9 mouse cellular contexts compared by ENCODE assay signal in the genomic region with DNA sequence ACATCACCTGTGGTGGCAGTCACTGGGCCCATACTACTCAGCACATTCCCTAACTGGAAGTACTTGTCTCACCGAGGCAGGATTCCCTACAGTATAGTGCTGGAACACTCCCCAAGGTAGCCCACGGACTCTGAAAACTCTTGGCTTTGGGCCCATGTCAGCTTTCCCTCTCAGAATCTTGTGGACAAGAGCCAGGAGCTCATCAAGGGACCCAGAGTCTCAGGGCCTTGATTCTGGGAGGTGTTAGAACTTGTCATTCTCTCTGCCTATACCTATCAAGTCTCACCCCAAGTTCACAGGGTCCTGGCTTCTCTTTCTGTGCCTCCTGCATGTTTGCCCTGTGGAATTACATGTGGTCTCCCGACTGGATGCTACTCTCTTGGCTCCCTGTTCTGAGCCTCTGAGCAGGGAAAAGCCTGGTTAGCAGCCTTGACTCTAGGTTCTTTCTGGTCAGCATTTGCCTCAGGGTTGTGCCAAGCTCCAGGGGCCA. TPM values are rescaled to one million over a fixed set of nuclear protein-coding genes. Genes with fewer than 3 reads are reported as not detected.
DNase-seq lines count a peak whose midpoint lies in the region; ATAC-seq lines count a peak whose summit lies in the region.
"Had no signal": no experiment of that assay in that cellular context is flagged by ENCODE, and none has a peak within 500 bp of the region (broad histone marks: within the 10 kb centered on the region; RNA-seq: fewer than 3 reads in every experiment).

No protein-coding gene starts in this region.

- ATAC-seq in liver, embryonic 11.5 days (replicated peaks; ENCODE audit: low FRiP score) = no peak

- no peaks in the 10 kb centered on the region for H3K9me3 ChIP-seq in liver, embryonic 11.5 days (ENCODE audit: control insufficient read depth, low read length)

- H3K27me3 ChIP-seq in liver, embryonic 11.5 days (replicated peaks; ENCODE audit: control insufficient read depth, insufficient read depth, low read length) = no peaks in the 10 kb centered on the region

- 66% methylated on average over 3 of the region's 3 CpGs for WGBS in liver, embryonic 11.5 days

- intact Hi-C loops in heart, postnatal 10 days (cut with DNase I) = loop anchor here (2.0 kb wide), 1 partner anchor 355 kb away; no protein-coding TSS in a partner anchor

- H3K36me3 ChIP-seq in liver, embryonic 11.5 days (ENCODE audit: control insufficient read depth, insufficient read depth, low read length) = peaks cover 52% of the 10 kb centered on the region

- peak; percentile 90 for DNase-seq in 3T3-L1 (ENCODE audit: low read depth, low spot score)
- peak; percentile 67 for DNase-seq in adipocyte (ENCODE audit: low spot score)
- DNase-seq in heart, postnatal 10 days = peak; percentile 57 to 63
- DNase-seq in liver, embryonic 11.5 days (ENCODE audit: low spot score) = no peak
- DNase-seq in frontal cortex, postnatal 36 days (ENCODE audit: low spot score in 2 of 2) = no peak
- DNase-seq in B cell, adult 2 months = no peak
- DNase-seq in right cerebral cortex, adult 18-20 months = no peak
- no peak for DNase-seq in cerebellum, adult 18-20 months

- peak overlapping the region; percentile 9; the same call in 1 of the 2 replicates for H3K9ac ChIP-seq in liver, embryonic 11.5 days (ENCODE audit: low read depth, low read length)
- H3K9ac ChIP-seq: liver, embryonic 14.5 days had no signal

- H3K4me2 ChIP-seq in liver, embryonic 11.5 days = no peak overlapping the region

- H3K4me3 ChIP-seq in liver, embryonic 11.5 days (ENCODE audit: low read depth, low read length) = no peak overlapping the region

- peak overlapping the region; percentile 96 for H3K27ac ChIP-seq in liver, embryonic 11.5 days (ENCODE audit: low read depth, low read length)
- H3K27ac ChIP-seq: liver, embryonic 14.5 days had no signal

- peaks cover 55% of the 10 kb centered on the region for H3K4me1 ChIP-seq in liver, embryonic 11.5 days (replicated peaks; ENCODE audit: control insufficient read depth, insufficient read depth, low read length)

RNA-seq across cellular contexts. Expression of a gene that starts 24.4 kb away (rescaled TPM):
- 100 to 1,000 TPM; 125 to 133 TPM for total RNA-seq in heart, postnatal 10 days (2021)
- 124 and 135 TPM in 2 replicates for polyA plus RNA-seq in liver, embryonic 11.5 days (2014; fragmentation: Nextera tagmentation; extraction: Ambion mirVana)

RNA-seq across cellular contexts. Expression of a gene that starts 24.6 kb away (rescaled TPM):
- 100 to 1,000 TPM; 448 to 485 TPM for total RNA-seq in heart, postnatal 10 days (2021)
- 26.1 and 38.3 TPM in 2 replicates for polyA plus RNA-seq in liver, embryonic 11.5 days (2014; fragmentation: Nextera tagmentation; extraction: Ambion mirVana)

RNA-seq across cellular contexts. Expression of a gene that starts 33.8 kb away (rescaled TPM):
- 10 to 100 TPM in 1 of 2 experiments, 1 to 10 TPM in 1; 9.5 to 12.2 TPM for total RNA-seq in heart, postnatal 10 days (2021)
- 1.2 TPM in 2 replicates for polyA plus RNA-seq in liver, embryonic 11.5 days (2014; fragmentation: Nextera tagmentation; extraction: Ambion mirVana)

RNA-seq across cellular contexts. Expression of a gene that starts 48.2 kb away (rescaled TPM):
- 10 to 100 TPM; 11.6 to 14.7 TPM for total RNA-seq in heart, postnatal 10 days (2021)
- polyA plus RNA-seq in liver, embryonic 11.5 days (2014; fragmentation: Nextera tagmentation; extraction: Ambion mirVana) = 37.6 and 39.9 TPM in 2 replicates

Comparison
In these comparisons a context has a peak if more than half of its experiments do, and no peak if none do; other contexts are left out.
1. DNase-seq: peak in 3T3-L1 (single experiment), adipocyte (single experiment) and heart, postnatal 10 days (2 of 2); none in liver, embryonic 11.5 days (single experiment), frontal cortex, postnatal 36 days (0 of 2), B cell, adult 2 months (0 of 2), right cerebral cortex, adult 18-20 months (single experiment) and cerebellum, adult 18-20 months (0 of 2).